Mouse (Mus musculus): ENCODE data around the gene Rbm42.

Gene Rbm42

GRCm38 (mm10) chr7:30649591-30650540 lies at the start of gene Rbm42:
Rbm42 (minus strand) TSS chr7:30650317.
- CTCF ChIA-PET, result interaction anchor here (0.6 to 1.2 kb wide), 3 partner anchors 15 to 117 kb away, joined by 3 read pairs; no protein-coding TSS in a partner anchor

GRCm38 (mm10) chr7:30698589-30698988 lies 48.5 kb upstream of the Rbm42 start, which contains the start of gene 2200002J24Rik:
2200002J24Rik (plus strand) TSS chr7:30698926.
- CTCF ChIA-PET, result interaction anchor here (0.7 kb wide), 1 partner anchor 41 kb away, joined by 4 read pairs; no protein-coding TSS in a partner anchor

GRCm38 (mm10) chr7:30698101-30698500 lies 48.0 kb upstream of the Rbm42 start:
- CTCF ChIA-PET, result interaction anchor here (0.7 kb wide), 1 partner anchor 41 kb away, joined by 4 read pairs; no protein-coding TSS in a partner anchor

- CTCF ChIA-PET, result no interaction called here
Observed at GRCm38 (mm10) chr7:30688325-30688724, 38.2 kb upstream of the Rbm42 start.

- CTCF ChIA-PET, result interaction anchor here (0.6 kb wide), 1 partner anchor 177 kb away, joined by 9 read pairs; no protein-coding TSS in a partner anchor
Observed at GRCm38 (mm10) chr7:30683425-30683824, 33.3 kb upstream of the Rbm42 start.

GRCm38 (mm10) chr7:30681897-30682296 lies 31.8 kb upstream of the Rbm42 start:
- CTCF ChIA-PET, result no interaction called here

GRCm38 (mm10) chr7:30678263-30678975 lies 28.3 kb upstream of the Rbm42 start:
- CTCF ChIA-PET, result no interaction called here

GRCm38 (mm10) chr7:30671480-30671879 lies 21.4 kb upstream of the Rbm42 start, which contains the start of gene Pmis2:
Pmis2 (minus strand) TSS chr7:30671605.
- CTCF ChIA-PET, result no interaction called here

- CTCF ChIA-PET, result no interaction called here
Observed at GRCm38 (mm10) chr7:30669229-30669628, 19.1 kb upstream of the Rbm42 start.

GRCm38 (mm10) chr7:30665321-30665720 lies 15.2 kb upstream of the Rbm42 start:
- CTCF ChIA-PET, result no interaction called here

- CTCF ChIA-PET, result interaction anchor here (0.6 kb wide), 1 partner anchor 49 kb away, joined by 3 read pairs; no protein-coding TSS in a partner anchor
Observed at GRCm38 (mm10) chr7:30664529-30665200, 14.5 kb upstream of the Rbm42 start, which contains the start of gene Haus5. Haus5 (minus strand) TSS chr7:30664994.

GRCm38 (mm10) chr7:30639083-30639482 lies 11.0 kb downstream of the Rbm42 start:
- CTCF ChIA-PET, result no interaction called here

GRCm38 (mm10) chr7:30636395-30636794 lies 13.7 kb downstream of the Rbm42 start:
- CTCF ChIA-PET, result interaction anchor here (0.7 kb wide), 1 partner anchor 22 kb away, joined by 3 read pairs; no protein-coding TSS in a partner anchor

- CTCF ChIA-PET, result interaction anchor here (0.5 to 0.7 kb wide), 2 partner anchors 22 to 270 kb away, joined by 3 to 8 read pairs; no protein-coding TSS in a partner anchor
Observed at GRCm38 (mm10) chr7:30635752-30636151, 14.4 kb downstream of the Rbm42 start, which contains the start of gene Etv2. Etv2 (minus strand) TSS chr7:30635852.

- CTCF ChIA-PET, result interaction anchor here (1.1 kb wide), 1 partner anchor 15 kb away, joined by 3 read pairs; the partner anchor contains the start of gene Rbm42
Observed at GRCm38 (mm10) chr7:30634621-30635020, 15.5 kb downstream of the Rbm42 start.

- CTCF ChIA-PET, result interaction anchor here (1.1 kb wide), 1 partner anchor 16 kb away, joined by 3 read pairs; the partner anchor contains the start of gene Rbm42
Observed at GRCm38 (mm10) chr7:30633762-30634412, 16.2 kb downstream of the Rbm42 start.

- CTCF ChIA-PET, result no interaction called here
Observed at GRCm38 (mm10) chr7:30629013-30629412, 21.1 kb downstream of the Rbm42 start.

- CTCF ChIA-PET, result no interaction called here
Observed at GRCm38 (mm10) chr7:30626647-30627046, 23.5 kb downstream of the Rbm42 start.

- CTCF ChIA-PET, result interaction anchor here (0.6 to 1.6 kb wide), 8 partner anchors 10 to 833 kb away, joined by 3 to 10 read pairs (median 4); partner anchors contain the start of gene Proser3
Observed at GRCm38 (mm10) chr7:30625530-30626384, 24.4 kb downstream of the Rbm42 start, which contains the start of gene Cox6b1. Cox6b1 (minus strand) TSS chr7:30626151.

All from spleen, embryonic (tissue).